Mouse (Mus musculus) neural tube, embryonic 10.5 days (tissue): ENCODE measurements around the gene Hnrnpl.

Source experiments
- DNase-seq: peaks from one replicate; pipeline ENCODE4 v3.0.0-alpha.2; 2017; ENCODE audit warnings: low spot score; ENCODE audit errors: extremely low spot score

The Hnrnpl gene

GRCm38 (mm10) chr7:28870901-28871664 is 62.7 kb downstream of the Hnrnpl start:
- DNase-seq: no peak
